Mouse (Mus musculus): ENCODE results near the gene Nmnat3. TPM values are rescaled to one million over a fixed set of nuclear protein-coding genes. Genes with fewer than 3 reads are reported as not detected.

The Nmnat3 gene
- polyA plus RNA-seq, 1 experiment from 2014 or later, result 4.7 TPM

DNA sequence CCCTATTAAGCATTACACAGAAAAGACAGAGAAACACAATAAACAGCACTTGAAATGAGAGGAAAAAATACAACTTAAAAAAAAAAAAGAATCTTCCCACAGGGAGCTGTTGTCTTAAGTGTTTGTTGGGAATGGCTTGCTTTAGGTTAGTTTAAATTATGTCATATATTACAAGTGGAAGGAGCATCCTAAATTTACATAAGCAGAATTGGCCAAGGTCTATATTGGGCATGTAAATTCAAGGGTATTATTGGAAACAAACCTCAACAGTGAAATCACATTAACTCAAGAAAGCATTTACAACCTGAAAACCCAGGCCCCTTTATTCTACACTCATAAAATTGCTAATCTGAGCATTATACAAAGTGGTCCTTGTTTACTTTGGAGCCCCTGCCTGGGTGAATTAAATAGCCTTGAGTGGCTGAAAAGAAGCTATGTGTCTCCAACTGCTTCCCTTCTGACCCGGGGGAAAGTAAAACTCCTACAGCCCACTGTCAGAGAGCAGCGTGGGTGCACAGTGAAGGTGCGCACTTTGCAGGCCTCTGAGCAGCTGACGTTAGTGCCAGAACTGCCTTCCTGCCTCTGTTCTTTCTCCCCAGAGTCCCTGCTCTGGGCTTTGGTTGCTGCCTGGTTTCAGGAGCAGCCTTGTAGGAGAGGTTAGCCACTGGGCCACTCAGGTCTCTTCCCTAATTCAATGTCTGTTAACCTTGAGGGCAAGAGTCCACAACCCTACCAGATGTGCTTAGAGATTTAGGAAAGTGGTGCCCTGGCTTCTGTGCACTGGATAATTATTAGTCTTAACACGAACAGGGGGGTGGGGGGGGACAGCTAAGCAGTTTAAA lies 88.3 kb downstream of the Nmnat3 start:
- no peak overlapping the region for H3K4me3 ChIP-seq
- 41% methylated on average over 5 of the region's 5 CpGs for WGBS
- DNase-seq (ENCODE audit: extremely low spot score, low spot score), result no peak
- no peaks in the 10 kb centered on the region for H3K27me3 ChIP-seq (ENCODE audit: poor library complexity, severe bottlenecking)
- peaks cover 21% of the 10 kb centered on the region for H3K4me1 ChIP-seq
- H3K9me3 ChIP-seq, result no peaks in the 10 kb centered on the region
- H3K36me3 ChIP-seq (replicated peaks), result no peaks in the 10 kb centered on the region
- no peak overlapping the region; the same call in 1 of the 2 replicates for H3K27ac ChIP-seq

DNA sequence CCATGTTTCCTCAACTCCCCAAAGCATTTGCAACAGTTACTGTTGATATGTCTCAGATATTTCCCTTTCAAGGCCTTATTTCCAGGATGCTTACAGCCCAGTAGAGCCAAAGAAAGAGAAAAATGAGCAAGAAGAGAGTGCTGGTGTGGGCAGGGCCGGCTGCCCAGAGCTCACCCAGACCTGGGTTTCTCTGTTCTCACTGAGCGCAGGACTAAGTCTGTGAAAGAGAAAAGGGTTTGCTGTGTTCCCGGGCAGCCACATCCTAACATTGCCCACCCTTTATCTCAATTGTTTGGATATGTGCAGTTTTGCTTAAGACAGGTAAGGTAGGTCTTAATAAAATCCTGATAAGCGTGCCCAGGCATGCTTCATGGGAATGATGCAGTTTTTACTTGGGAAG lies 92.5 kb downstream of the Nmnat3 start:
- Histone ChIP-seq H3K27me3 (ENCODE audit: poor library complexity, severe bottlenecking) (no peaks in the 10 kb centered on the region), H3K4me1 (peaks cover 21% of the 10 kb centered on the region), H3K4me3 (no peak overlapping the region), H3K36me3 (replicated peaks) (no peaks in the 10 kb centered on the region), H3K9me3 (no peaks in the 10 kb centered on the region), H3K27ac (no peak overlapping the region)
- DNase-seq (ENCODE audit: extremely low spot score, low spot score), result no peak
- 69% methylated on average over 4 of the region's 4 CpGs for WGBS

DNA sequence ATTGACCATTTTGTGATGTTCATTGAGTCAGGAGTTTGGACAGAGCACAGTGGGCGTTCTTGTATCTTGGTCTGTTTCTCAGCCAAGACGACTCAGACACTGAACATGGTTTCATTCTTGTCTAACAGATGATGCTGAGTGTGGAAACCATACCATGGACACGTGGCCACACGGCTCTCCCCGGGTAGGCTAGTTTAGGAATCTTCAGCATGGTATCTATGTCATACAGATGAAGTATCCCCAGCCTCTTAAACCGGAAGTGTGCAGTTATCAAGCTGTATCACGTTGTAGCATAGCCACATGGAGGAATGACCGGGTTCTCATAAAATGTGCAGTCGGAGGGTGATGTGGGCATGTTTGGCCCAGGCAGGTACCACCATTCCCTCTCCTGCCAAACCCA lies 93.4 kb downstream of the Nmnat3 start:
- Histone ChIP-seq H3K4me1 (peaks cover 15% of the 10 kb centered on the region), H3K27ac (no peak overlapping the region), H3K36me3 (replicated peaks) (no peaks in the 10 kb centered on the region), H3K9me3 (no peaks in the 10 kb centered on the region), H3K27me3 (ENCODE audit: poor library complexity, severe bottlenecking) (no peaks in the 10 kb centered on the region), H3K4me3 (no peak overlapping the region)
- no peak for DNase-seq (ENCODE audit: extremely low spot score, low spot score)
- 93% methylated on average over 9 of the region's 9 CpGs for WGBS

DNA sequence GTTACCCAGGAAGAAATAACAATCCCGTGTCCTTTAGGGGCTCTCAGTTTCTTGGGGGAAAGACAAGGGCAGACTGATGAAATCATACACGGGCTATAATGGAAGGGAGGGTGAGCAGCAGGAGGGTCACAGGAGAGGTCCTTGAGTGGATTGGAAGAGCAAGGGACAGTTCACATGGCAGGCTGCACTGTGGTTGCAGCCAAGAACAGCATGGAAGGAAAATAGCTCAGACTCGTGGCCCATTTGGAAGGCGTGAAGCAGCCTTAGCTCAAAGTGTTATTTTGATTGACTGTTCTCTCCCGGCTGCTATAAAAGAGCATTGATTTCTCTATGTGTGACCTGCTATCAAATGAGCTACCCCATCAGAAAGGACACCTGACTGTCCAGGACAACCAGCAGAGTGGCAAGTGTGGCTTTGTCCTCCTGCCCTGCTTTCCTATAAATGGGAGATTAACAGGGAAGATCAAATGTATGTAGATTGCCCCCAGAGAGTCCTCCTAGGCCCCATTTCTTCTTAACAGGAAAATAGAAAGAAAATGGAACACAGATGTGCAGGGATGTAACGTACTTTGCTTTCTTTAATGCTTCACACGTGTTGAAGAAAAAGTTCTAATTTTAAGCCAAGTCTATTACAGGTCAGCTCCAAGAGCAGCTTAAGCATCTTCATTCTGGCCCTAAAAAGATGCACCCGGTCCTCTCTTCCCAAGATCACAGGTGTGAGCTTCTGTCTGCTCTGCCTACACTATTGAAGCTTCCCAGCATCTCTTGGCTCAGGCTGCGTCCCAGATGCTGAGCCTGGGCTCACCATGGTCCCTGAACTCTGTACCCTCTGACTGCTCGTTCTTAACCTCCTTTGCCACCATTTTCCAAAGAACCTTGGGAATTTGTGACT lies 100.8 kb downstream of the Nmnat3 start:
- no peak for DNase-seq (ENCODE audit: extremely low spot score, low spot score)
- Histone ChIP-seq H3K36me3 (replicated peaks) (no peaks in the 10 kb centered on the region), H3K27me3 (ENCODE audit: poor library complexity, severe bottlenecking) (no peaks in the 10 kb centered on the region), H3K4me1 (no peaks in the 10 kb centered on the region), H3K27ac (no peak overlapping the region), H3K9me3 (no peaks in the 10 kb centered on the region), H3K4me3 (no peak overlapping the region)
- 83% methylated on average over 10 of the region's 10 CpGs for whole genome bisulfite sequencing

DNA sequence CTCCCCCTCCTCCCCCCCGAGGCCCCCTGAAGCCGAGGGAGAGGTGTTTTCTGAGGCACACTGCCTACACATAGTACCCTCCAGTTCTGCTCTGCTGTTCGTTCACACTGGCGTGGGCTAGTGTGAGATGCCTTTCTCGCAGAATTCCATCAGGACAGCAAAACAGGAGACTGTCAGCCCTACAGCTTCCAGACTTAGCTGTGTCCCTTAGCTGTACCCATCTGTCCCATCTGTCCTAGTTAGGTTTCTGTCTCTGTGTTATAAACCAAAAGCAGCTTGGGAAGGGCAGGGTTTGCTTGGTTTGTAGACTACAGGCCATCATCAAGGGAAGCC lies 101.4 kb downstream of the Nmnat3 start:
- no peaks in the 10 kb centered on the region for H3K27me3 ChIP-seq (ENCODE audit: poor library complexity, severe bottlenecking)
- WGBS, result 81% methylated on average over 5 of the region's 5 CpGs
- H3K27ac ChIP-seq, result no peak overlapping the region
- DNase-seq (ENCODE audit: extremely low spot score, low spot score), result no peak
- no peak overlapping the region for H3K4me3 ChIP-seq
- H3K9me3 ChIP-seq, result no peaks in the 10 kb centered on the region
- 0 out of 2 replicates have a peak, but pooled peaks cover 2% of the 10 kb centered on the region for H3K4me1 ChIP-seq
- H3K36me3 ChIP-seq (replicated peaks), result no peaks in the 10 kb centered on the region

DNA sequence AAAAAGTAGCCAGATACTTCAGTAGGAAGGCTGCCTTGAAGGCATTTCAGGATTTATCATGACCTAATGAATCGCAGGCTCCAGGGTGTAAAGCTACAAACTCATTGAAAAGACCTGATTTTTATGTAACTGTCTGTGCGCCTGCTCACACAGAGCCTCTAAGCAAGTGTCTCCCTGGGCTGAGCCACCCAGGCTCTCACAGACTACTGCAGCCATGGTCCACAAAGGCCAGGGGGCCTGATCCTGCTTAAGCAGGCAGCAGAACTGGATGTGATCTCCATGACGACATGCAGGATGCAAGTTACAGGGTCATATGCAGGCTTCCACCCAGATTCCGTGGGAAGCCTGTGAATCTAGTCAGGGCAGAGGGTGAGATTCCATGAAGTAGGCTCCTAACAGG lies 106.3 kb downstream of the Nmnat3 start:
- Histone ChIP-seq H3K4me3 (no peak overlapping the region), H3K9me3 (no peaks in the 10 kb centered on the region), H3K36me3 (replicated peaks) (no peaks in the 10 kb centered on the region), H3K27me3 (ENCODE audit: poor library complexity, severe bottlenecking) (no peaks in the 10 kb centered on the region), H3K27ac (no peak overlapping the region), H3K4me1 (0 out of 2 replicates have a peak, but pooled peaks cover 3% of the 10 kb centered on the region)
- DNase-seq (ENCODE audit: extremely low spot score, low spot score), result no peak
- WGBS, result 83% methylated on average over 4 of the region's 4 CpGs

DNA sequence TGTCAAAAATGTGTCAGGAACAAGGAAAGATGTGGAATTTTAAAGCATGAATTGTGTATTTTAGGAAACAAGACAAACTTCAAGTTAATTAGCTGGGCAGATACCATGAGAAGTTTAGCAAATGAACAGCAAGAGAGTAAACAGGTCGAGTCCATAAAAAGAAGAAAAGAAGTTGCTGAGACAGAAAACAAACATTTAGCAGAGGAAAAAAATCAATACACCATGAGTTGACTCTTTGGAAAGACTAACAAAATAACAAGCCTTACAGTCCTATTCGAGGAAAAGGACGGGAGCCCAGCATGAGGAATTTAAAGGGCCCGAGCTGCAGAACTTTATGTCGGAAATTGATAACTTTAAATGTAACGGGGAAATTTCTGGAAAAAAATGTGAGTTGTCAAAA lies 110.0 kb downstream of the Nmnat3 start:
- no peak overlapping the region for H3K4me3 ChIP-seq
- no peak overlapping the region for H3K27ac ChIP-seq
- no peaks in the 10 kb centered on the region for H3K9me3 ChIP-seq
- H3K36me3 ChIP-seq (replicated peaks), result no peaks in the 10 kb centered on the region
- no peaks in the 10 kb centered on the region for H3K27me3 ChIP-seq (ENCODE audit: poor library complexity, severe bottlenecking)
- 91% methylated on average over 6 of the region's 6 CpGs for WGBS
- 0 out of 2 replicates have a peak, but pooled peaks cover 3% of the 10 kb centered on the region for H3K4me1 ChIP-seq
- DNase-seq (ENCODE audit: extremely low spot score, low spot score), result no peak

DNA sequence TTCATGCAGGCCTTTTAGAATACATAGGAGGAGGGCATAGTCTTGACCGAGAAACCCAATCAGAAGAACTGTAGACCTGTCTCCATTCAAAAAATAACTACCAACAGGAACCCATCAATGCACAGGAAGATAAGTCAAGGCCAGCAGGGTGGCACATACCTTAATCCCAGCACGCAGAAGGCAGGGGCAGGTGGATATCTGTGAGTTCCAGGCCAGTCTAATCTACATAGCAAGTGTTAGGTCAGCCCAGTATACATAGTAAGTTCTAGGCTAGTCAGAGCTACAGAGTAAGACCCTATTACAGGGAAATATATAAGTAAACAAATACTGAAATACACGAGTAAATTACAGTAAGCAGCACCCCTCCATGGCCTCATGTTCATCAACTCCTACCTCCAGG lies 110.6 kb downstream of the Nmnat3 start:
- H3K9me3 ChIP-seq, result no peaks in the 10 kb centered on the region
- H3K4me1 ChIP-seq, result 0 out of 2 replicates have a peak, but pooled peaks cover 3% of the 10 kb centered on the region
- H3K4me3 ChIP-seq, result no peak overlapping the region
- 95% methylated on average over 3 of the region's 3 CpGs for WGBS
- H3K27me3 ChIP-seq (ENCODE audit: poor library complexity, severe bottlenecking), result no peaks in the 10 kb centered on the region
- no peak overlapping the region for H3K27ac ChIP-seq
- H3K36me3 ChIP-seq (replicated peaks), result no peaks in the 10 kb centered on the region
- no peak for DNase-seq (ENCODE audit: extremely low spot score, low spot score)

DNA sequence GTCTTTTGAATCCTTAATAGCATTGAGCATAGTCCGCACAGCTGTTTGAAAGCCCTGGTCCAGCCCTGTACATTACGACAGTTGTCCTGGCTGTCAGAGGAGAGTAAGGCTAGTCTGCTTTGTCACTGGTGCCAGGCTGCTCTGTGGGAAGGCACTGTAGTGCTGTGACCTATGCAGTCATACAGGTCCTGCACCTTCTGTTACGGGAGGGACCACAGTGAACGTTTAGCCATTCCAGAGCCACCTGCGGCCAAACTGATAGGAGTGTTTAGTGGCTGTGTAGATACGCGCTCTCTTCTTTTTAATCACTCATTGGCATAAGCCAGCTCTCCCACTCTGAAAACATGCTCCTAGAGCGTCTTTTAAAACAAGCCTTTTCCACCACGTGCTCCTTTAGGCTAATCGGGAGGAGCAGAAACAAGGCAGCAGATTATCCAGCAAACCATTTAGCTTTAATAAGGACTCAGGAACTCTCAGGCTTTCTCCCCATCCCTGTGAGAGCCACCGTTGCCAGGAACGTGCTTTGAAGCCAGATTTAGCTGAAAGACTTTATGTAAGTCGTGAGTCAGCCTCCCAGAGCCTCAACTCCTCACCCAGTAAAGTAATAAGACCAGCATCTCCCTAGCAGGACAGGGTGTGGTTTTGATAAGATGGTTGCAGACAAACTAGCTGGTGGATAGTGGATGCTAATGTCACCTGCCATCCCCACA lies 113.1 kb downstream of the Nmnat3 start:
- H3K27me3 ChIP-seq (ENCODE audit: poor library complexity, severe bottlenecking), result no peaks in the 10 kb centered on the region
- no peaks in the 10 kb centered on the region for H3K9me3 ChIP-seq
- no peaks in the 10 kb centered on the region for H3K4me1 ChIP-seq
- 78% methylated on average over 13 of the region's 13 CpGs for WGBS
- H3K27ac ChIP-seq, result no peak overlapping the region
- H3K36me3 ChIP-seq (replicated peaks), result no peaks in the 10 kb centered on the region
- H3K4me3 ChIP-seq, result no peak overlapping the region
- DNase-seq (ENCODE audit: extremely low spot score, low spot score), result no peak

DNA sequence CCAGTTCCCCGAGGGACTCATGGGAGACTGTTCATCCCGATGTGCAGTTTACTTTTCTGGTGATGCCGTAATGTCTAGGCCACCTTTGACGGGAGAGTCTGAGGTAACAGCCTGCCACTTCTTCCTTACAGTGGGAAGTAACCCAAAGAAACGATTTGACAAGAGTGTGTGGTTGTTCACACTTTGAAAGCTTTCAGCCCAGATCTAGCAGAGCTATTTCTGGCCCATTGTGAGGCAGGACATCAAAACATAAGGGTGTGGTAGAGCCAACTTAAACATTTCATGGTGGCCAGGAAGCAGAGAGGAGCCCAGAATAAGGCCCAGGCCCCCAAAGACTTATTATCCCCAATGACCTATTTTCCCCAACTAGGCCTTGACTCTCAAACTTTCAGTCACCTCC lies 114.4 kb downstream of the Nmnat3 start:
- no peaks in the 10 kb centered on the region for H3K4me1 ChIP-seq
- no peak for DNase-seq (ENCODE audit: extremely low spot score, low spot score)
- 87% methylated on average over 5 of the region's 5 CpGs for WGBS
- H3K36me3 ChIP-seq (replicated peaks), result no peaks in the 10 kb centered on the region
- no peak overlapping the region for H3K27ac ChIP-seq
- no peak overlapping the region for H3K4me3 ChIP-seq
- no peaks in the 10 kb centered on the region for H3K9me3 ChIP-seq
- H3K27me3 ChIP-seq (ENCODE audit: poor library complexity, severe bottlenecking), result no peaks in the 10 kb centered on the region

DNA sequence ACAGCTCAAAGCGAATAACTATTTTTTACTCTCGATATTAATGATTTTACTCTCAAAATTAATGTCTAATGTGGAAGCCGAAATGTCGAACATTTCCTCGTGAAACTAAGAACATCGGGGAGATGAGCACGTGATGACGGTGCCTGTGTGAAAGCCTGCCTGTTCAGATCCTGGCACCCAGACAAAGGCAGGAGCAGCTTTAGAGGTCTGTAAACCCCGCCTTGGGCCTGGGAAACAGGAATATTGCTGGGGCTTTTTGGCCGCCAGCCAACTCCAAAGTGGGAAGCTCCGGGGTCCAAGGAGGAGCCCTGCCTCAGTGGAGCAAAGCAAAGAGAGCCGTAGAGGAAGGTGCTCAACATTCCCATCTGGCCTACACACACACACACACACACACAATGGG lies 120.5 kb downstream of the Nmnat3 start:
- Histone ChIP-seq H3K4me3 (no peak overlapping the region), H3K27ac (no peak overlapping the region), H3K4me1 (no peaks in the 10 kb centered on the region), H3K9me3 (no peaks in the 10 kb centered on the region), H3K27me3 (ENCODE audit: poor library complexity, severe bottlenecking) (no peaks in the 10 kb centered on the region), H3K36me3 (replicated peaks) (no peaks in the 10 kb centered on the region)
- no peak for DNase-seq (ENCODE audit: extremely low spot score, low spot score)
- WGBS, result 97% methylated on average over 12 of the region's 12 CpGs

DNA sequence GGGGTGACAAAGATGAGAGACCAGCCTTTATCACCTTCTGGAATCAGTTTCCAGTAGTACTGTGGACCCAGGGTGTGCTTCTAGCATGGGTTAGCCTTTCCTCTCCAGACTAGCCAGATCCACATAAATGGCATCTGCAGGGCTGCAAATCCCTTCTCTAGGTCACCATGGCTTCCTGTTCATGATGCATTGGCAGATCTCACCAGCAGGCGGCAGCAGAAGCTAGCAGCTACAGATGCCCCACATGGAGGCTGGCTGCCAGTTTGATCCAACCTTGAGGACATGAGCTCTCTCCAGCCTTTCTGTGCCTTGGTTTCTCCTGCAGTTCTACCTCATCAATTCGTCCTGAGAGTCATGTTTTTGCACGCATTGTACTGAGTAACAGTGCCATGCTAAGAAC lies 121.9 kb downstream of the Nmnat3 start:
- peak; percentile 70 for DNase-seq (ENCODE audit: extremely low spot score, low spot score)
- Histone ChIP-seq H3K27me3 (ENCODE audit: poor library complexity, severe bottlenecking) (no peaks in the 10 kb centered on the region), H3K9me3 (no peaks in the 10 kb centered on the region), H3K4me3 (no peak overlapping the region), H3K4me1 (no peaks in the 10 kb centered on the region), H3K36me3 (replicated peaks) (no peaks in the 10 kb centered on the region), H3K27ac (no peak overlapping the region)
- 28% methylated on average over 3 of the region's 3 CpGs for WGBS

All from forebrain, embryonic 10.5 days (tissue).